Mouse (Mus musculus): ENCODE data around the gene Etv6.

DNA sequence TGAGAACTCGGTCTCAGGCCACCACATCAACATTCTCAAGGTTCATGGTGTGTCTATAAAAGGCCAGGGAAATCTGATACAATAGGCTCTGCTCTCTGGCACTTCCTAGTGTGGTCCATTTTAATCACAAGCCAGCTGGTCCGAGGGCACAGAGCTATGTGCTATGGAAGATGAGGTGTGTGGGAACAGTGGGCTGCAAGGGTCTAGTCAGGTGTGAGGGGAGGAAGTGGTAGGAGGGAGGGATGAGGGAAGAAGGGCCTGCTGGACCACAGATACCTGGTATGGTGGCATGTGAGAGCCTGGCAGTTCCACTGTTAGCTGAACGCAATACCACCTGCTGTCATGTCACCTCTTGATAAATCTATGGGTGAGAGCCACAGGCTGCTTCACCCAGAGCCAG lies 4.8 kb downstream of the Etv6 start:
- TF ChIP-seq CTCF (conservative IDR thresholded peaks at IDR 0.05; ENCODE audit: low read length) (no peak), POU5F1 (IDR thresholded peaks at IDR 0.05; ENCODE audit: borderline replicate concordance, low read length) (no peak), NANOG (IDR thresholded peaks at IDR 0.05; ENCODE audit: borderline replicate concordance, low read length) (no peak)
